Mouse (Mus musculus) CD4-positive helper T cell, adult 2 months (primary cell): ENCODE measurements at regions not wholly inside any gene's neighbourhood (a gene's known extent, or its start where the extent isn't known, plus 50 kb on each side); places are given as distances from the start of the nearest gene placed in this dataset.

Experiments
- DNase-seq: peaks from one replicate; pipeline ENCODE4 v3.0.0-alpha.2; 2012; ENCODE audit warnings: low read depth, missing footprints, low spot score

GRCm38 (mm10) chr17:49149896-49150295 lies 217.7 kb downstream of the Lrfn2 start:
- DNase-seq = no peak

GRCm38 (mm10) chr17:49150971-49151422 lies 218.8 kb downstream of the Lrfn2 start:
- no peak for DNase-seq

- no peak for DNase-seq
These were observed 221.8 kb downstream of the Lrfn2 start for GRCm38 (mm10) chr17:49153994-49154393.

- DNase-seq = no peak
These were observed 222.9 kb downstream of the Lrfn2 start for GRCm38 (mm10) chr17:49155001-49155515.

GRCm38 (mm10) chr17:49157586-49157985 lies 225.4 kb downstream of the Lrfn2 start:
- DNase-seq = no peak

GRCm38 (mm10) chr17:49171252-49172047 lies 239.3 kb downstream of the Lrfn2 start:
- peak; percentile 25 for DNase-seq

GRCm38 (mm10) chr17:49172052-49172799 lies 240.0 kb downstream of the Lrfn2 start:
- no peak for DNase-seq

- no peak for DNase-seq
These were observed 240.6 kb downstream of the Lrfn2 start for GRCm38 (mm10) chr17:49172800-49173150.

- DNase-seq = no peak
These were observed 246.0 kb downstream of the Lrfn2 start for GRCm38 (mm10) chr17:49177966-49178731.

GRCm38 (mm10) chr17:49182485-49182884 lies 245.7 kb upstream of the Mocs1 start:
- no peak for DNase-seq

GRCm38 (mm10) chr17:49183917-49184316 lies 244.2 kb upstream of the Mocs1 start:
- no peak for DNase-seq

- DNase-seq = no peak
These were observed 243.0 kb upstream of the Mocs1 start for GRCm38 (mm10) chr17:49185052-49185612.

- no peak for DNase-seq
These were observed 238.4 kb upstream of the Mocs1 start for GRCm38 (mm10) chr17:49189765-49190164.

- no peak for DNase-seq
These were observed 237.8 kb upstream of the Mocs1 start for GRCm38 (mm10) chr17:49190337-49190736.

- no peak for DNase-seq
These were observed 232.0 kb upstream of the Mocs1 start for GRCm38 (mm10) chr17:49196046-49196684.

- DNase-seq = no peak
These were observed 226.7 kb upstream of the Mocs1 start for GRCm38 (mm10) chr17:49201495-49201894.

GRCm38 (mm10) chr17:49205095-49205494 lies 223.1 kb upstream of the Mocs1 start:
- DNase-seq = no peak

- DNase-seq = no peak
These were observed 222.6 kb upstream of the Mocs1 start for GRCm38 (mm10) chr17:49205564-49205963.

GRCm38 (mm10) chr17:49206708-49207107 lies 221.5 kb upstream of the Mocs1 start:
- no peak for DNase-seq

- no peak for DNase-seq
These were observed 219.8 kb upstream of the Mocs1 start for GRCm38 (mm10) chr17:49208315-49208820.

- no peak for DNase-seq
These were observed 215.2 kb upstream of the Mocs1 start for GRCm38 (mm10) chr17:49212918-49213317.
